Mouse (Mus musculus) erythroblast, embryonic 14.5 days (primary cell): ENCODE data around the gene Gpr149.

ENCODE experiments used
- GATA1 ChIP-seq: IDR thresholded peaks from 2 replicates; pipeline ENCODE4 v1.6.1; 2012; ENCODE audit warnings: low read length, inconsistent platforms, mixed read lengths
- TAL1 ChIP-seq: IDR thresholded peaks from 3 replicates; pipeline ENCODE4 v1.6.1; 2012; ENCODE audit warnings: low read length, inconsistent platforms, mixed read lengths

- TF ChIP-seq TAL1 (no peak), GATA1 (no peak)
Observed at GRCm38 (mm10) chr3:62650551-62650950, 45.6 kb upstream of the Gpr149 start.
